Mouse (Mus musculus) forebrain, embryonic 11.5 days (tissue): ENCODE data around the gene Pkd2l1. TPM values are rescaled to one million over a fixed set of nuclear protein-coding genes. Genes with fewer than 3 reads are reported as not detected.

Experiments used
- ATAC-seq: fragments of 200-750 bp; cut with Nextera tagmentation; replicated peaks from 2 replicates; pipeline ENCODE4 v1.8.0; 2017; ENCODE audit warnings: moderate TSS enrichment; ENCODE audit not compliant: low FRiP score
- DNase-seq: peaks from one replicate; pipeline ENCODE4 v3.0.0-alpha.2; 2017; ENCODE audit warnings: low spot score
- H3K27ac ChIP-seq: fragments of 300-500 bp; sonication (generic); 2 replicates; pipeline ENCODE4 v1.5.1; 2014; ENCODE audit warnings: low read depth, low read length
- H3K27me3 ChIP-seq: fragments of 300-500 bp; sonication (generic); 2 replicates; pipeline ENCODE4 v1.6.1; 2014; ENCODE audit warnings: mild to moderate bottlenecking, low read length, mixed read lengths; ENCODE audit not compliant: control insufficient read depth, insufficient read depth
- H3K36me3 ChIP-seq: fragments of 300-500 bp; sonication (generic); 2 replicates; pipeline ENCODE4 v1.6.1; 2014; ENCODE audit warnings: mild to moderate bottlenecking, low read length, moderate library complexity, mixed read lengths; ENCODE audit not compliant: control insufficient read depth, insufficient read depth
- H3K4me1 ChIP-seq: fragments of 300-500 bp; sonication (generic); replicated peaks from 2 replicates; pipeline ENCODE4 v1.6.1; 2014; ENCODE audit warnings: low read length, mixed read lengths; ENCODE audit not compliant: control insufficient read depth, insufficient read depth
- H3K4me2 ChIP-seq: fragments of 300-500 bp; sonication (generic); 2 replicates; pipeline ENCODE4 v1.6.1; 2014; ENCODE audit warnings: low read depth, mild to moderate bottlenecking, low read length, moderate library complexity, mixed read lengths; ENCODE audit not compliant: severe bottlenecking
- H3K4me3 ChIP-seq: fragments of 300-500 bp; sonication (generic); 2 replicates; pipeline ENCODE4 v1.5.1; 2014; ENCODE audit warnings: low read depth, low read length
- H3K9ac ChIP-seq: fragments of 300-500 bp; sonication (generic); 2 replicates; pipeline ENCODE4 v1.6.1; 2014; ENCODE audit warnings: low read length
- H3K9me3 ChIP-seq: fragments of 300-500 bp; sonication (generic); 2 replicates; pipeline ENCODE4 v1.6.1; 2016; ENCODE audit warnings: low read length, mixed read lengths; ENCODE audit not compliant: control insufficient read depth
- WGBS: fragments of 180-500 bp; shearing (Covaris S2); extraction: QIAGEN DNeasy Blood & Tissue Kit; methylation state at CpG from one replicate; pipeline ENCODE4 v1.1.7; 2014; 5-methylcytosine and 5-hydroxymethylcytosine counted together
- polyA plus RNA-seq: library from polyadenylated mRNA; unstranded; fragments of >200 nt; fragmentation: Nextera tagmentation; extraction: Ambion mirVana; gene quantifications from 2 replicates; pipeline ENCODE4 v1.2.1, GENCODE M21; 2014

Pkd2l1 gene
- polyA plus RNA-seq, 1 experiment from 2014 or later = 0.39 TPM

GRCm38 (mm10) chr19:44207079-44207478 is 14.8 kb upstream of the Pkd2l1 start:
- DNase-seq (no peak), ATAC-seq (no peak)
- Histone ChIP-seq H3K9me3 (no peaks in the 10 kb centered on the region), H3K4me3 (no peak overlapping the region), H3K36me3 (no peaks in the 10 kb centered on the region), H3K27ac (no peak overlapping the region), H3K9ac (no peak overlapping the region), H3K27me3 (no peaks in the 10 kb centered on the region), H3K4me1 (no peaks in the 10 kb centered on the region), H3K4me2 (no peak overlapping the region)
- WGBS = 73% methylated on average over 2 of the region's 2 CpGs

GRCm38 (mm10) chr19:44203015-44203564 is 10.8 kb upstream of the Pkd2l1 start, which contains the start of gene Scd3:
Scd3 (plus strand) TSS chr19:44203269.
- Histone ChIP-seq H3K27me3 (no peaks in the 10 kb centered on the region), H3K9me3 (no peaks in the 10 kb centered on the region), H3K27ac (no peak within 1 kb of the TSS), H3K4me2 (no peak within 1 kb of the TSS), H3K4me3 (no peak within 1 kb of the TSS), H3K36me3 (no peaks in the 10 kb centered on the region), H3K4me1 (no peaks in the 10 kb centered on the region), H3K9ac (no peak within 1 kb of the TSS)
- DNase-seq (no peak), ATAC-seq (no peak)
- WGBS = 95% methylated on average over 9 of the region's 9 CpGs

GRCm38 (mm10) chr19:44198964-44199363 is 6.7 kb upstream of the Pkd2l1 start:
- Histone ChIP-seq H3K27me3 (no peaks in the 10 kb centered on the region), H3K27ac (no peak overlapping the region), H3K4me2 (no peak overlapping the region), H3K9me3 (no peaks in the 10 kb centered on the region), H3K36me3 (no peaks in the 10 kb centered on the region), H3K4me3 (no peak overlapping the region), H3K9ac (no peak overlapping the region), H3K4me1 (no peaks in the 10 kb centered on the region)
- 69% methylated on average over 2 of the region's 2 CpGs for WGBS
- ATAC-seq = no peak
- DNase-seq = no peak

GRCm38 (mm10) chr19:44198494-44198893 is 6.3 kb upstream of the Pkd2l1 start:
- no peaks in the 10 kb centered on the region for H3K27me3 ChIP-seq
- no peaks in the 10 kb centered on the region for H3K4me1 ChIP-seq
- no peaks in the 10 kb centered on the region for H3K36me3 ChIP-seq
- H3K9me3 ChIP-seq = no peaks in the 10 kb centered on the region
- DNase-seq (no peak), ATAC-seq (no peak)
- no peak overlapping the region for H3K4me2 ChIP-seq
- no peak overlapping the region for H3K9ac ChIP-seq
- H3K4me3 ChIP-seq = no peak overlapping the region
- no peak overlapping the region for H3K27ac ChIP-seq
- 90% methylated on average over 6 of the region's 6 CpGs for WGBS

- no peaks in the 10 kb centered on the region for H3K36me3 ChIP-seq
- no peak overlapping the region for H3K4me3 ChIP-seq
- no peak overlapping the region for H3K4me2 ChIP-seq
- no peak overlapping the region for H3K27ac ChIP-seq
- H3K9me3 ChIP-seq = no peaks in the 10 kb centered on the region
- no peak for ATAC-seq
- H3K9ac ChIP-seq = no peak overlapping the region
- H3K4me1 ChIP-seq = no peaks in the 10 kb centered on the region
- H3K27me3 ChIP-seq = no peaks in the 10 kb centered on the region
- no peak for DNase-seq
- WGBS = 90% methylated on average over 10 of the region's 10 CpGs
Measured at GRCm38 (mm10) chr19:44197053-44197852, 5.0 kb upstream of the Pkd2l1 start.

GRCm38 (mm10) chr19:44195138-44195537 is 2.9 kb upstream of the Pkd2l1 start:
- 14% methylated on average over 7 of the region's 7 CpGs for WGBS
- Histone ChIP-seq H3K4me2 (no peak overlapping the region), H3K27me3 (no peaks in the 10 kb centered on the region), H3K4me3 (no peak overlapping the region), H3K9me3 (no peaks in the 10 kb centered on the region), H3K4me1 (no peaks in the 10 kb centered on the region; the same call in 1 of the 2 replicates), H3K27ac (no peak overlapping the region), H3K9ac (no peak overlapping the region), H3K36me3 (no peaks in the 10 kb centered on the region)
- DNase-seq (peak; percentile 85), ATAC-seq (0 out of 2 replicates have a peak, but pooled peaks have one; percentile 44)

- ATAC-seq (no peak), DNase-seq (no peak)
- Histone ChIP-seq H3K4me3 (no peak overlapping the region), H3K27me3 (no peaks in the 10 kb centered on the region), H3K9ac (no peak overlapping the region), H3K36me3 (no peaks in the 10 kb centered on the region), H3K27ac (no peak overlapping the region), H3K4me1 (no peaks in the 10 kb centered on the region; the same call in 1 of the 2 replicates), H3K4me2 (no peak overlapping the region), H3K9me3 (no peaks in the 10 kb centered on the region)
- WGBS = 92% methylated on average over 7 of the region's 7 CpGs
Measured at GRCm38 (mm10) chr19:44193906-44194305, 1.7 kb upstream of the Pkd2l1 start.

GRCm38 (mm10) chr19:44189056-44189455 is 3.2 kb downstream of the Pkd2l1 start:
- no peak overlapping the region for H3K27ac ChIP-seq
- H3K27me3 ChIP-seq = no peaks in the 10 kb centered on the region
- no peak overlapping the region for H3K4me2 ChIP-seq
- no peaks in the 10 kb centered on the region; the same call in 1 of the 2 replicates for H3K4me1 ChIP-seq
- H3K36me3 ChIP-seq = no peaks in the 10 kb centered on the region
- no peaks in the 10 kb centered on the region for H3K9me3 ChIP-seq
- H3K4me3 ChIP-seq = no peak overlapping the region
- DNase-seq (no peak), ATAC-seq (no peak)
- 93% methylated on average over 4 of the region's 4 CpGs for WGBS
- H3K9ac ChIP-seq = no peak overlapping the region

GRCm38 (mm10) chr19:44183968-44184367 is 8.3 kb downstream of the Pkd2l1 start:
- ATAC-seq = no peak
- H3K4me2 ChIP-seq = no peak overlapping the region
- 75% methylated on average over 3 of the region's 3 CpGs for WGBS
- no peaks in the 10 kb centered on the region for H3K36me3 ChIP-seq
- no peaks in the 10 kb centered on the region for H3K27me3 ChIP-seq
- no peak overlapping the region for H3K9ac ChIP-seq
- H3K9me3 ChIP-seq = no peaks in the 10 kb centered on the region
- DNase-seq = no peak
- H3K27ac ChIP-seq = no peak overlapping the region
- no peaks in the 10 kb centered on the region for H3K4me1 ChIP-seq
- no peak overlapping the region for H3K4me3 ChIP-seq
